Comparison of ENCODE assay signal across 9 mouse cellular contexts in the genomic region with DNA sequence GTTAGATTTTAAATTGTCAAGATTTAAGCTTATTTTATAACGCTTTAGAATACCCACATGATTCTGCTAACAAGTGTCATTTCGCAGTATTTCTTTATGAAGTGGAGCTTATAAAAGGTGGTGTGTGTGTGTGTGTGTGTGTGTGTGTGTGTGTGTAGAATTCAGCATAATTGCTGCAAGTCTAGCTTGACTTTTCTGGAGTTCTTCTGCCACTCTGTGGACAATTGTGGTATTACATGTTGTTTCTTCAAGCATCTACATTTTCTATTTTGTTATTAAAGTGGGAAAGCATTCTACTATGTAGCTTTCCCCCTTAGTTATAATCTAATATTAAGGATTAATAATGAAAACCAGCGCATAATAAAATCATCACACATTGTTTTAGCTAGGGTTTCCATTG.
DNase-seq lines count a peak whose midpoint lies in the region; ATAC-seq lines count a peak whose summit lies in the region.
"Had no signal": no experiment of that assay in that cellular context is flagged by ENCODE, and none has a peak within 500 bp of the region (broad histone marks: within the 10 kb centered on the region; RNA-seq: fewer than 3 reads in every experiment).

No protein-coding gene starts in this region.

- no peak overlapping the region for H3K27ac ChIP-seq in hindbrain, embryonic 11.5 days (ENCODE audit: low read depth, low read length)
- no peak overlapping the region for H3K27ac ChIP-seq in hindbrain, embryonic 16.5 days (ENCODE audit: low read depth, low read length)
- H3K27ac ChIP-seq: embryonic facial prominence, embryonic 12.5 days had no signal

- no peaks in the 10 kb centered on the region for H3K9me3 ChIP-seq in hindbrain, embryonic 11.5 days (ENCODE audit: control insufficient read depth, low read length)
- H3K9me3 ChIP-seq in hindbrain, embryonic 16.5 days (ENCODE audit: control insufficient read depth, low read length) = no peaks in the 10 kb centered on the region
- H3K9me3 ChIP-seq: embryonic facial prominence, embryonic 12.5 days had no signal

- H3K36me3 ChIP-seq in hindbrain, embryonic 11.5 days (ENCODE audit: control insufficient read depth, insufficient read depth, low read length) = no peaks in the 10 kb centered on the region
- H3K36me3 ChIP-seq in hindbrain, embryonic 16.5 days (ENCODE audit: control insufficient read depth, insufficient read depth, low read length) = no peaks in the 10 kb centered on the region
- H3K36me3 ChIP-seq: embryonic facial prominence, embryonic 12.5 days had no signal

- H3K27me3 ChIP-seq in hindbrain, embryonic 11.5 days (ENCODE audit: control insufficient read depth, insufficient read depth, low read length) = no peaks in the 10 kb centered on the region
- no peaks in the 10 kb centered on the region for H3K27me3 ChIP-seq in hindbrain, embryonic 16.5 days (replicated peaks; ENCODE audit: control insufficient read depth, insufficient read depth, low read length)
- H3K27me3 ChIP-seq: embryonic facial prominence, embryonic 12.5 days had no signal

- no peak for ATAC-seq in hindbrain, embryonic 11.5 days (ENCODE audit: low FRiP score)
- no peak for ATAC-seq in hindbrain, embryonic 16.5 days
- no peak for ATAC-seq in erythroid progenitor cell, adult 5-6 weeks (replicated peaks; ENCODE audit: low FRiP score, poor library complexity, severe bottlenecking)

- no peak overlapping the region for H3K4me2 ChIP-seq in hindbrain, embryonic 11.5 days (replicated peaks; ENCODE audit: low read depth, low read length)
- no peak overlapping the region for H3K4me2 ChIP-seq in hindbrain, embryonic 16.5 days (ENCODE audit: low read length)
- H3K4me2 ChIP-seq: embryonic facial prominence, embryonic 12.5 days had no signal

- peaks cover 8% of the 10 kb centered on the region for H3K4me1 ChIP-seq in hindbrain, embryonic 11.5 days (replicated peaks; ENCODE audit: control insufficient read depth, insufficient read depth, low read length)
- H3K4me1 ChIP-seq in hindbrain, embryonic 16.5 days (ENCODE audit: control insufficient read depth, insufficient read depth, low read depth, low read length) = peaks cover 36% of the 10 kb centered on the region

- intact Hi-C loops in heart, postnatal 36 days (cut with DNase I) = loop anchor here (1.0 to 10.0 kb wide), 4 partner anchors 110 to 550 kb away; partner anchors contain the start of genes Dclk1 and Rfxap
- intact Hi-C loops in left cerebral cortex, postnatal 4 days (cut with DNase I) = loop anchor here (5.0 kb wide), 2 partner anchors 112 to 202 kb away; partner anchors contain the start of gene Dclk1

- DNase-seq in hindbrain, embryonic 11.5 days (ENCODE audit: low spot score) = peak; percentile 82
- peak; percentile 21 for DNase-seq in CD4-positive helper T cell, adult 2 months (ENCODE audit: low read depth, low spot score)
- DNase-seq in ZHBTc4 (ENCODE audit: low read depth, low spot score) = peak; percentile 62
- DNase-seq in heart, postnatal 36 days = peak; percentile 16 to 20
- DNase-seq in left cerebral cortex, postnatal 4 days = peak; percentile 21
- no peak for DNase-seq in thymus, postnatal 36 days

- no peak overlapping the region for H3K4me3 ChIP-seq in hindbrain, embryonic 11.5 days (ENCODE audit: low read depth, low read length)
- no peak overlapping the region for H3K4me3 ChIP-seq in hindbrain, embryonic 16.5 days (ENCODE audit: low read length)
- H3K4me3 ChIP-seq: embryonic facial prominence, embryonic 12.5 days had no signal

- 31% methylated on average over 3 of the region's 3 CpGs for WGBS in hindbrain, embryonic 11.5 days
- 15% methylated on average over 3 of the region's 3 CpGs for WGBS in hindbrain, embryonic 16.5 days

- H3K9ac ChIP-seq in hindbrain, embryonic 11.5 days (ENCODE audit: low read depth, low read length) = no peak overlapping the region
- no peak overlapping the region for H3K9ac ChIP-seq in hindbrain, embryonic 16.5 days (ENCODE audit: low read depth, low read length)
- H3K9ac ChIP-seq: embryonic facial prominence, embryonic 12.5 days had no signal

Comparison
In these comparisons a context has a peak if more than half of its experiments do, and no peak if none do; other contexts are left out.
1. DNase-seq: peak in hindbrain, embryonic 11.5 days (single experiment), CD4-positive helper T cell, adult 2 months (single experiment), ZHBTc4 (single experiment), heart, postnatal 36 days (2 of 2) and left cerebral cortex, postnatal 4 days (single experiment); none in thymus, postnatal 36 days (0 of 2).